Mouse (Mus musculus): ENCODE data around the gene Eif2b3. TPM values are rescaled to one million over a fixed set of nuclear protein-coding genes. Genes with fewer than 3 reads are reported as not detected.

Eif2b3 gene
- total and polyA plus RNA-seq, 2 experiments from 2014 or later, result 13.1 to 56.9 TPM

DNA sequence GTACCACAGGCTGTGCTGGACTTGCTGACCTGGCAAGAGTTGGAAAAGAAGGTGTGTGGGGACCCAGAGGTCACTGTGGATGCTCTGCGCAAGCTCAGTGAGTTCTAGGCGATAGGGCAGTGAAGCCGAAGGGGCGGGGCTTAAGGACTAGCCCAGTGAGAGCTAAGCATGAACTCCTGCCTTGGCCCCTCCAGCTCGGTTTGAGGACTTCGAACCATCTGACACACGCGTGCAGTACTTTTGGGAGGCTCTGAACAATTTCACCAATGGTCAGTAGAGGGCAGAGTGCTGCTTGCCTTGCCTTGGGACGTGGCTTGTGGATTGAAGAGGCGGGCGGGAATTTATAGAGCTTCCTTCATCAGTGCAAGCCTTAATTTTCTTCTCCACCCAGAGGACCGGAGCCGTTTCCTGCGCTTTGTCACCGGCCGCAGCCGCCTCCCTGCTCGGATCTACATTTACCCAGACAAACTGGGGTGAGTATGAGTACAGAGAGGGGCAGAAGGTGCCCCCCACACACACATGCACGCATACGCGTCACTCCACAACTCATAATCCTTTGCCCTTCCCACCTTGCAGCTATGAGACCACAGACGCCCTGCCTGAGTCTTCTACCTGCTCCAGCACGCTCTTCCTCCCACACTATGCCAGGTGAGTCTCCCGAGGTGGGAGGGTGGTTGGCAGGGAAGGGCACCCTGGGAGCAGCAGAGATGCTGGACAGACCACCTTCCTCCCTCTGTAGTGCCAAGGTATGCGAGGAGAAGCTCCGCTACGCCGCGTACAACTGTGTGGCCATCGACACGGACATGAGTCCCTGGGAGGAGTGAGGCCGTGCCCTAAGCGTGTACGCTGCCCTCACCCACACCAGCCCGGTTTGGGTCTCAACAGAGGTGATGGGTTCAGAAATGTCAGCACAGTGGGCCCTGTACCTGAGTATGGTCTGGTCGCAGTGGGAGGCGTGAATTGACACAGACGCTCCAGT lies 16.4 kb upstream of the Eif2b3 start:
- peaks cover 47% of the 10 kb centered on the region; the same call in 1 of the 2 replicates for H3K36me3 ChIP-seq (ENCODE audit: insufficient read depth, low read length)
- no peak overlapping the region for H3K4me2 ChIP-seq (ENCODE audit: low read depth, low read length)
- no peaks in the 10 kb centered on the region for H3K27me3 ChIP-seq (ENCODE audit: insufficient read depth, low read length)
- ATAC-seq, result peak; percentile 65
- no peak overlapping the region for H3K27ac ChIP-seq
- DNase-seq (ENCODE audit: low spot score), result peak; percentile 83
- H3K9me3 ChIP-seq (ENCODE audit: low read length), result no peaks in the 10 kb centered on the region
- no peaks in the 10 kb centered on the region for H3K4me1 ChIP-seq (ENCODE audit: insufficient read depth, low read length)
- H3K9ac ChIP-seq (replicated peaks; ENCODE audit: low read length), result no peak overlapping the region
- 58% methylated on average over 38 of the region's 38 CpGs for WGBS
- peak; percentile 86 for TF ChIP-seq CTCF (IDR thresholded peaks at IDR 0.05; ENCODE audit: low read depth)
- H3K4me3 ChIP-seq (ENCODE audit: low read length), result no peak overlapping the region

DNA sequence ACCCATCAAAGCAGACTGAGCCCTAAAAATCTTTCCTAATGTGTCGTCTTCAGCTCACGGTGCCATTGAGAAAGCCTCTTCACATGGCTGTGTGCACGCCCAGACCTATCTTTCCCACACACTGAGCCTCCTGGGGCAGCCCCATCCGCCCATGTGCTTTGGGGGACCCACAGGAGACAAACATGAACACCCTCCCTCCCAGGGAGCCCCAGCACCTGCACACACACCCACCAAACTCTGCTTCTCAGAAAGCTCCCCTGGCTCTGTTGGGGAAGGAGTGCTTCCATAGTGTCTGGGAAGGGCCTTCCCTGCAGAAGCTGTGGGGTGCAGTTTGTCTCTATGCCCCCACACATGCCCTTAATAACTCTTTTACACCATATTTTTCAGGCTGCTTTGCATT lies 14.6 kb upstream of the Eif2b3 start:
- ATAC-seq (no peak), DNase-seq (ENCODE audit: low spot score) (no peak)
- Histone ChIP-seq H3K9me3 (ENCODE audit: low read length) (no peaks in the 10 kb centered on the region), H3K4me1 (ENCODE audit: insufficient read depth, low read length) (no peaks in the 10 kb centered on the region), H3K9ac (replicated peaks; ENCODE audit: low read length) (no peak overlapping the region), H3K4me2 (ENCODE audit: low read depth, low read length) (no peak overlapping the region), H3K27me3 (ENCODE audit: insufficient read depth, low read length) (no peaks in the 10 kb centered on the region), H3K27ac (no peak overlapping the region), H3K4me3 (ENCODE audit: low read length) (no peak overlapping the region), H3K36me3 (ENCODE audit: insufficient read depth, low read length) (peaks cover 44% of the 10 kb centered on the region; the same call in 1 of the 2 replicates)
- no peak for TF ChIP-seq CTCF (IDR thresholded peaks at IDR 0.05; ENCODE audit: low read depth)
- 82% methylated on average over 4 of the region's 4 CpGs for WGBS

DNA sequence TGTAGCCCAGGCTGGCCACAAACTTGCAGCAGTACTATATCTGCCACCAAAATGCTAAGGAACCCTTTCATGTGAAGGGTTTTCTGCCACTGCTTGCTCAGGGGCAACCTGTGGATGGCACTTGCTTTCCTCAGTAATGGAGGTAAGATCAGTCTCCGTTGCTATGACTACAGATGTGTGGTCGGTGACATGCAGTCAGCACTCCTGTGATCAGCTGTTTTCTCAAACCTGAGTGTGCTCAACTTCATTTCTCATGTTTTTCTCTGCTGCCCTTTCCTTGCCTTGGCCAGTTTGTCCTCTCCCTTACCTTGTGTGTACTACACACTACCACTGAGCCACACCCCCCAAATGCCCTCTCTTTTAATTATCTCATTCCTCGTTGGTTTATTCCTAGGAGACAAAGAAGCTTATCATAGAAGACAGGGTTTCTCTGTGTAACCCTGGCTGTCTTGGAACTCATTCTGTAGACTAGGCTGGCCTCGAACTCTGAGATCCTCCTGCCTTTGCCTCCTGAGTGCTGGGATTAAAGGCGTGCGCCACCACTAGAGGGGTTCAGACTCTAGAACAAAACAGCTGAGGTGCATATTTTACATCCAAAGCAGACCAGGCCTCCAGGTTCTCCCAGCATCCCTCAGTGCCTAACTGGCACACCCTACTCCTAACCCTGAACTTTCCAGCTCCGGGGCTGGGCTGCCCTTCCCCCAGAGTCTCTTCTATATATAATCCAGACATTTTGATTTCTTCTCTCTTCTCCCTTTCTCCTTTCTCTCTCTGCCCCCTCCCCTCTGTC lies 13.4 kb upstream of the Eif2b3 start:
- ATAC-seq (no peak), DNase-seq (ENCODE audit: low spot score) (no peak)
- no peak for TF ChIP-seq CTCF (IDR thresholded peaks at IDR 0.05; ENCODE audit: low read depth)
- H3K4me3 ChIP-seq (ENCODE audit: low read length), result no peak overlapping the region
- no peaks in the 10 kb centered on the region for H3K9me3 ChIP-seq (ENCODE audit: low read length)
- no peaks in the 10 kb centered on the region for H3K27me3 ChIP-seq (ENCODE audit: insufficient read depth, low read length)
- 78% methylated on average over 7 of the region's 7 CpGs for WGBS
- no peaks in the 10 kb centered on the region for H3K4me1 ChIP-seq (ENCODE audit: insufficient read depth, low read length)
- H3K27ac ChIP-seq, result no peak overlapping the region
- H3K4me2 ChIP-seq (ENCODE audit: low read depth, low read length), result no peak overlapping the region
- no peak overlapping the region for H3K9ac ChIP-seq (replicated peaks; ENCODE audit: low read length)
- peaks cover 33% of the 10 kb centered on the region; the same call in 1 of the 2 replicates for H3K36me3 ChIP-seq (ENCODE audit: insufficient read depth, low read length)

DNA sequence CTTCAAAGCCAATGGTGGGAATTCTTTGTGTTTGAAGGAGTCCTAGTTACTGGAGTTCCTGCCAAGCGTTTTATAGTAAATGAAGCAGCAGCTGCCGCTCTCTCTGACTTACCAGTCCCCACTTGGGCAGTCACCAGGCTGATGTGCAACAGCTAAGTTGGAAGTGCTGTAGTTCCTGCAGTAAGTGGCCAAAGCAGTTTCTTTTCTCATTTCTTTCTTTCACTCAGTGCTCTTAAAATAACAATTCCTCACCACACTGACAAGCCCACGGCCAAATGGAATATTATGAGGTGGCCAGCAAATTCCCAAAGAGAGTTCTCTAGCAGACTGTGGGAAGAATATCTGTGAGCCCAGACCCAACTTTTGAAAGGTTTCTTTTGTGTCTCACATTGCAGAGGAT lies 12.1 kb upstream of the Eif2b3 start:
- Histone ChIP-seq H3K27ac (no peak overlapping the region), H3K27me3 (ENCODE audit: insufficient read depth, low read length) (no peaks in the 10 kb centered on the region), H3K4me3 (ENCODE audit: low read length) (no peak overlapping the region), H3K4me1 (ENCODE audit: insufficient read depth, low read length) (no peaks in the 10 kb centered on the region), H3K36me3 (ENCODE audit: insufficient read depth, low read length) (peaks cover 25% of the 10 kb centered on the region; the same call in 1 of the 2 replicates), H3K9ac (replicated peaks; ENCODE audit: low read length) (no peak overlapping the region), H3K9me3 (ENCODE audit: low read length) (no peaks in the 10 kb centered on the region), H3K4me2 (ENCODE audit: low read depth, low read length) (no peak overlapping the region)
- TF ChIP-seq CTCF (IDR thresholded peaks at IDR 0.05; ENCODE audit: low read depth), result no peak
- DNase-seq (ENCODE audit: low spot score) (no peak), ATAC-seq (no peak)
- 55% methylated on average over 3 of the region's 3 CpGs for WGBS

DNA sequence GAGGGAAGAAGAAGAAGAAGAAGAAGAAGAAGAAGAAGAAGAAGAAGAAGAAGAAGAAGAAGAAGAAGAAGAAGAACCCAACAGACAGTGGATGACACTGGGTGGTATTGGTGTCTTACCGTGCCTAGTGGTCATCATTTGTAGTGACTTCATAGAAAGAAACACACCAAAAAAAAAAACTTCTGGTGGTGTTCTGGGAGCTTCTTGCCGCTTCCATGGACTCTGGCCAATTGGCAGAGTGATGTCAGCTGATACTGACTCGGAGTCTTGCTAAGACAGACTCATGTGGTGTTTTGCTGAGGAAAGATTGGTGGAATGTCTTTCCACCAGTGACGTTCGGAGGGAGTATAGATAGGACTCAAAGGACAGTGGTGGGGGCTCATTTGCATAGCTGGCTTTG lies 9.0 kb upstream of the Eif2b3 start:
- no peak for DNase-seq (ENCODE audit: low spot score)
- 77% methylated on average over 5 of the region's 5 CpGs for WGBS
- Histone ChIP-seq H3K9me3 (ENCODE audit: low read length) (no peaks in the 10 kb centered on the region), H3K9ac (replicated peaks; ENCODE audit: low read length) (no peak overlapping the region), H3K4me1 (ENCODE audit: insufficient read depth, low read length) (no peaks in the 10 kb centered on the region), H3K36me3 (ENCODE audit: insufficient read depth, low read length) (no peaks in the 10 kb centered on the region), H3K27ac (no peak overlapping the region), H3K27me3 (ENCODE audit: insufficient read depth, low read length) (no peaks in the 10 kb centered on the region), H3K4me2 (ENCODE audit: low read depth, low read length) (no peak overlapping the region), H3K4me3 (ENCODE audit: low read length) (no peak overlapping the region)
- no peak for ATAC-seq
- no peak for TF ChIP-seq CTCF (IDR thresholded peaks at IDR 0.05; ENCODE audit: low read depth)

DNA sequence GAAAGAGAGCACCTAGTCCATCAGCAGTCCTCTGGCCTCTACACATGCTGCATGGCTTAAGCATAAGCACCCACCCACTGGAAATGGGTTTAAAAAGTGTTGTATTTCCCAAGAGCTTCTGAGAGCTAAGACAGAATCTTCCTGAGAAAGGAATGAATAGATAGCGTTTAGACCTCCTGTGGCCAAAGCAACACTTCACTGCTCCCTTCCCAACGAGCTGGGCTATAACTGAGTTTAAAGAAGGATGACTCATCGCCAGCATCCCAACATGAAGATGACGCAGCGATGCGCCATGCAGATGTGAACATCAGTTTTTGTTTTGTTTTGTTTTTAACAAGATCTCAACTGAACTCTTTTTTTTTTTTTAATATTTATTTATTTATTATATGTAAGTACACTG lies 5.6 kb upstream of the Eif2b3 start:
- ATAC-seq (no peak), DNase-seq (ENCODE audit: low spot score) (no peak)

More for the DNA sequence above, 5.6 kb upstream of the Eif2b3 start:
- H3K9ac ChIP-seq (replicated peaks; ENCODE audit: low read length), result no peak overlapping the region
- TF ChIP-seq CTCF (IDR thresholded peaks at IDR 0.05; ENCODE audit: low read depth), result no peak
- H3K36me3 ChIP-seq (ENCODE audit: insufficient read depth, low read length), result no peaks in the 10 kb centered on the region
- no peak overlapping the region for H3K4me2 ChIP-seq (ENCODE audit: low read depth, low read length)
- no peak overlapping the region for H3K27ac ChIP-seq
- no peaks in the 10 kb centered on the region for H3K27me3 ChIP-seq (ENCODE audit: insufficient read depth, low read length)
- no peaks in the 10 kb centered on the region for H3K9me3 ChIP-seq (ENCODE audit: low read length)
- H3K4me3 ChIP-seq (ENCODE audit: low read length), result no peak overlapping the region
- H3K4me1 ChIP-seq (ENCODE audit: insufficient read depth, low read length), result no peaks in the 10 kb centered on the region
- 75% methylated on average over 6 of the region's 6 CpGs for WGBS
